Mouse (Mus musculus) thymus, postnatal 10 days (tissue): ENCODE results near the gene Mrpl2.

Experiments
- DNase-seq, 2 experiments: peaks; one replicate each; pipeline ENCODE4 v3.0.0; 2021; ENCODE audit warnings: low spot score in 2 of 2

Gene Mrpl2

DNA sequence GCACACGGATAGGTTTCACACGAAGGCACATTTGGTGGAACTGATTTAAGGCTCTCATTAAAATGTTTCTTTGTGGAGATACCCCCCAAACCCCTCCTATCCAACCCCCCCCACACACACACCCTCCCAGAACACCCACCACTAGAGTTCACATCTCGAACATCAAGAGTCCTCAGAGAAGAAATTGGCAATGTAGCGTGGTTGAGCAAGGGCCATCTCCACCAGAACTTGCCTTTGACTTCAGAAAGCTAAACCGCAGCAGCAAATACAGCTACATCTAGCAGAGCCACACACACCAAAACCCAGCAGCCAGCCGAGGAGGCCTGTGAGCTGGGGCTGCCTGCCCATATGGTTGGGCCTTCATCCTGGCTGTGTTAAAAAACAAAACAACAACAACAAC, 18.6 kb upstream of the Mrpl2 start:
- no peak for DNase-seq

GRCm38 (mm10) chr17:46628471-46628790, 17.6 kb upstream of the Mrpl2 start:
- DNase-seq = no peak

- DNase-seq = peak; percentile 71 to 81
These were observed 17.0 kb upstream of the Mrpl2 start, which contains the start of gene Ptk7 for GRCm38 (mm10) chr17:46628791-46629684. Ptk7 (minus strand) TSS chr17:46629504.

DNA sequence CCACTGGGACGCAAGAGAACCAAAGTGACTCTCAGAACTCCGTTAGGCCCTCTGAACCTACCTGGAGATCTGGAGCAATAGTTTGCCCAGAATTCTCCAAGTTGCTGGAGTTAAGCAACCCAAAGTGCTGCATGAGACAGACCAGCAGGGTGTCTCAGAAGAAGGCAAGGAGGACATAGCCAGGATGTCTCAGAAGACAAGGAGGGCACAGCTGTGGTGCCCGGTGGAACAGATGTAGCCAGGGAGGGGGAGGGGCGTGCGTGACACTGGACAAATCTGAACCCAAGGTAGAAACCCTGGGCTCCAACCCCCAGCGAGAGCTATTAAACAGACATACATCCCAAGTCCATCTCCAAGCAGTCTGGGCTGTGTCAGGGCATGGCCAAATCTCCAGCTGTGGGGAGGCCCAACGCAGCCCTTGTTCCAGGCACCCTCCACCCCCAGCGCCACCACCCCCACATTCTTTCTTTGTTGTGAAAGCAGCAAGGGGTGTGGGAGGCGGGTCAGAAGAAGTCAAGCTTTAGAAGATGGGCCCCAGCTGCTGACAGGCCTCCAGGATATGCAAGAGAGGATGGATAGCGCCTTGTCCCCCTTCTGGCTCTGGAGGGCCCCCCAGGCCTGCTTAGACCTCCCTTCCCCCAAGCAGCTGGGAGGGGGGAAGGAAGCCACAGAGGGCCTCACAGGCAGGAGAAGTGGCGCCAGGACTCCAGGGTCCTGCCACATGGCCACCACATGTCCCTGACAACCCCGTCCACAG, 16.2 kb upstream of the Mrpl2 start:
- DNase-seq = peak; percentile 44

DNA sequence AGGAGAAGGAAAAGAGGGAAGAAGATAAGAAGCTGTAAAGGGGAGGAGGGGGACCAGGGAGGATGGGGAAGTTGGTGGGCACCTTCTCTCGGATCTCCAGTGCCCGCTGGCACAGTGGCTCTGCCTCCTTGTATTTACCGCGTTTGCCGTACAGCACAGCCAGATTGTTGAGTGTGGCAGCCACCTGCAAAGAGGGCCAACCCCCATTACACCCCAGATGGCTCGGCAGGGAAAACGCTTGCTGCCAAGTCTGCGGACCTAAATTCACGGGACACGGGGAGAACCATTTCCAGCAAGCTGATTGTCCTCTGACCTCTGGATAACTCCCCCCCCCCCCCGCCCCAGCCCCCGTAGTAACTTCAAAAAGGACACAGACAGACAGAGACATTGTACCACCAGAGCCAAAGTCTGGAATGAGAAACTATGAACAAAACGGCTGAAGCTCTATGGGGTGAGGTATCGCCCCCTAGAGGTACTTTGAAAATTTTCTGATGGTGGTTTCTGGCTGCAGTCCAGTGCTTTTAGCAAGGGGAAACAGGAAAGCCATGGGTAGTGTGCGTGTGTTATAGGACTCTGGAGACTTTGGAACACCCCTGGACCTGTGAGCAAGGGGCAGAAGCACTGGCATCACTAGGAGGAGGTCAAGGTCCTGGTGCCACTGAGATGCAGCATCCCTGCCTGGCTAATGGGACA, 9.1 kb upstream of the Mrpl2 start:
- peak in 1 of 2 experiments; percentile 56 for DNase-seq

GRCm38 (mm10) chr17:46639929-46640328, 6.1 kb upstream of the Mrpl2 start:
- no peak for DNase-seq

DNA sequence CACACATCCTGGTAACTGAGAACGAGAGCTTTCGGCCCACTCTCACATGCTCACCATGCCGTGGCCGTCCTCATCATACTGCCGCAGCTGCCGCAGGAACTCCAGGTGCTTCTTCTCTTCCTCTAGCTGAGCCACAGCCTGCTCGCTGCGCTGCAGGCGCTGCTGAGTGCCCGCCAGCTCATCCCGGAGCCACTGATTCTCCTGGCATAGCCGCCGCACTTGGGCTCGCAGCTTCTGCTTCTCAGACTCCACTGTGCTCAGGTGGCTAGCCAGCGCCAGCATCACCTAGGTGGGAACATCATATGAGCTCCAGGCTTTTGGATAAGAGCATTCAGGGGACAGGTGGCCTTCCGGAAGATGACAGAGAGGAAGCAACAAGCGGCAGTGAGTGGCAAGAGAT, 4.0 kb upstream of the Mrpl2 start:
- DNase-seq = no peak

DNA sequence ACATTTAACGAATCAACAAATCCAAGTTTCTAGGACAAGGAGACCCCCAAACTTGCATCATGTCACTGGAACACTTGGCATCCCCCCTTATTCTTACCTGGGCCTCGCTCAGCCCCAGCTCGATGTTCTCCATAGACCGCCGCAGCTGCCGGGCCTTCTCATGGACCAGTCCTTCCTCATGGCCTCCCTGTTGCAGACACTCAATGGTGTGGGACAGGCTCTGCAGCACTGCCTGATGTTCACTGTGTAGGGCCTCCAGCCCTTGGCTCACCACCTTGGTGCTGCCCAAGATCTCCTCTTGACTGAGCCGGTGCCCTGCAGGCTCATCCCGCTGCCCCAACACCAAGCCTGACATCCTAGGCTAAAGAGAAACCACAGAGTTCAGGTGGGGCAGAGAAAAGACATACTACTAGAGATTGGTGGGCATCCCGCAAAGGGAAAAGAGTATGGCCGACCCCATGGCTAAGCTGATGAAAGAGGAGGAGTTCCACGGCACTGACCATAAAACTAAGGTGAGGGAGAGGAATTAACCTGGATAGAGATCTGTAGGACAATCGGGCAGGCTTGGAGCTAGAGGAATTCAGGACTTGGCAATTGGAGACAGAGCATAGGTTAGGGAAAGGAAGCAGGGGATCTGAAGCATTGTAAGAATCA, 1.8 kb upstream of the Mrpl2 start:
- DNase-seq = no peak

DNA sequence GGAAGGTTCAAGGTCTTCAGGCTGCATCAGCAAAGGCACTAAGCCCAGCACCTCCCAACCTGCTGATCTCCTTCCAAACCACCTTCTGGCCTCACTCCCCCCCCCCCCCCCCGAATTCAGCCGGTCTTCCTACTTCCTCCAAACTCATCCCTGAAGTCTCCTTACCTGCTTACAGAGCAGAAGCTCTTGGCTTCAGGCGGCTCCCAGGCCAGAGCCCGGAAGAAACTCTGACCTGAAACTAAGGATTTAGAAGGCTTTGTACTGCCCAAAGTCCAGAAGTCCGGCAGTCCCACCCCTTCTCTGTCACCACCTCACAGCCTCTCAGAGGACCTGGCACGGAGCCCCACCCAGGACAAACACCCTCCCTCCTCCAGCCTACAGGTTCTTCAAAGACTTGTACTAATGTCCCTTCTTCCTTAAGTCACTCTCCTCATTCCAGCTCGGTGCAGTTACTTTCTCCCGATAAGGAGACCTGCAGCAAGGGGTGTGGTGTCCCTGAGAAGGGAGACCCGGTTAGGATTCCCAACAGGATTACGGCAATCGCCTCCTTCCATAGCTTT, 1.0 kb upstream of the Mrpl2 start:
- DNase-seq = peak in 1 of 2 experiments; percentile 21

- no peak for DNase-seq
These were observed 263 bp downstream of the Mrpl2 start for GRCm38 (mm10) chr17:46646322-46646662.

GRCm38 (mm10) chr17:46647279-46647678, 1.2 kb downstream of the Mrpl2 start:
- no peak for DNase-seq

GRCm38 (mm10) chr17:46648436-46648835, 2.4 kb downstream of the Mrpl2 start:
- DNase-seq = no peak

- no peak for DNase-seq
These were observed 3.8 kb downstream of the Mrpl2 start for GRCm38 (mm10) chr17:46649811-46650210.

GRCm38 (mm10) chr17:46650232-46651031, 4.4 kb downstream of the Mrpl2 start, which contains the start of gene Cul7:
Cul7 (plus strand) TSS chr17:46650337.
- peak; percentile 92 for DNase-seq

GRCm38 (mm10) chr17:46651292-46651691, 5.3 kb downstream of the Mrpl2 start:
- DNase-seq = no peak

DNA sequence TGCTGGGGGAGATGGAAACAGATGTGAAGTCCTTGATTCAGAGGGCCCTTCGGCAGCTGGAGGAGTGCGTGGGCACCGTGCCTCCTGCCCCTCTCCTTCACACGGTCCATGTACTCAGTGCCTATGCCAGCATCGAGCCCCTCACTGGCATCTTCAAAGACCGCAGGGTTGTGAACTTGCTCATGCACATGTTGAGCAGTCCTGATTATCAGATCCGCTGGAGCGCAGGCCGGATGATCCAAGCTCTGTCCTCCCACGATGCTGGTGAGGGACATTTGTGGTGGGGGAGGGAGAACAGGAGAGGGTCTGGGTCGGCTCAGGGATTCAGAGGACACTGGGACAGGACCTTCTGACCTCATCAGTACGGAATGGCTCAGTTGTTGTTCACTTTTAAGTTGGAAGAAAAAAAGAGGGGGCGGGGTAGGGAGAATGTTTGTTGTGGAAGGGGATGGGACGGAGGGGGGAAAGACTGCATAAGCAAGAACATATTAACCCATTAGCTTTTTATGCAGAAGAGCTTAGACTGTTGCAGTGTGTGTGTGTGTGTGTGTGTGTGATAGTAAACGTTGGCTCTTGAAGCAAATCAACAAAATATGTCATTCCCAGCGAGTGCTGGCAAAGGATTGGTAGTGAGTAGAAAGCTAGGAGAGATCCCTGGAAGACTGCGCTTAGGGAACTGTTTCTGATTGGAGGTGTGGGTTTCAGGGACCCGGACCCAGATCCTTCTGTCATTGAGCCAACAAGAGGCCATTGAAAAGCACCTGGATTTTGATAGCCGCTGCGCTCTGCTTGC, 5.9 kb downstream of the Mrpl2 start:
- DNase-seq = no peak

- no peak for DNase-seq
These were observed 10.0 kb downstream of the Mrpl2 start for GRCm38 (mm10) chr17:46656054-46656453.

GRCm38 (mm10) chr17:46661351-46661750, 15.3 kb downstream of the Mrpl2 start:
- no peak for DNase-seq

GRCm38 (mm10) chr17:46661981-46662380, 16.0 kb downstream of the Mrpl2 start:
- DNase-seq = no peak

GRCm38 (mm10) chr17:46662730-46663129, 16.7 kb downstream of the Mrpl2 start:
- no peak for DNase-seq
